Mouse (Mus musculus) heart, embryonic 16.5 days (tissue): Measurements from ENCODE around the gene Clasp1. TPM values are rescaled to one million over a fixed set of nuclear protein-coding genes. Genes with fewer than 3 reads are reported as not detected.

Experiments
- ATAC-seq: fragments of 200-750 bp; cut with Nextera tagmentation; replicated peaks from 2 replicates; pipeline ENCODE4 v1.8.0; 2017; ENCODE audit warnings: moderate number of reproducible peaks; ENCODE audit not compliant: insufficient read depth, low FRiP score; ENCODE audit errors: extremely low read depth
- H3K27ac ChIP-seq: fragments of 300-500 bp; sonication (generic); 2 replicates; pipeline ENCODE4 v1.5.1; 2014; ENCODE audit warnings: mild to moderate bottlenecking, low read length, control low read depth, moderate library complexity
- H3K27me3 ChIP-seq: fragments of 300-500 bp; sonication (generic); 2 replicates; pipeline ENCODE4 v1.6.1; 2014; ENCODE audit warnings: low read length, mixed read lengths; ENCODE audit not compliant: control insufficient read depth, insufficient read depth
- H3K36me3 ChIP-seq: fragments of 300-500 bp; sonication (generic); 2 replicates; pipeline ENCODE4 v1.6.1; 2014; ENCODE audit not compliant: control insufficient read depth, insufficient read depth
- H3K4me1 ChIP-seq: fragments of 300-500 bp; sonication (generic); 2 replicates; pipeline ENCODE4 v1.6.1; 2014; ENCODE audit warnings: low read length, mixed read lengths; ENCODE audit not compliant: control insufficient read depth, insufficient read depth
- H3K4me2 ChIP-seq: fragments of 300-500 bp; sonication (generic); 2 replicates; pipeline ENCODE4 v1.6.1; 2014; ENCODE audit warnings: low read depth, mild to moderate bottlenecking, control low read depth, low read length
- H3K4me3 ChIP-seq: fragments of 300-500 bp; sonication (generic); 2 replicates; pipeline ENCODE4 v1.5.1; 2014; ENCODE audit warnings: mild to moderate bottlenecking, control low read depth, low read length
- H3K9ac ChIP-seq: fragments of 300-500 bp; sonication (generic); 2 replicates; pipeline ENCODE4 v1.6.1; 2014; ENCODE audit warnings: low read length, control low read depth
- H3K9me3 ChIP-seq: fragments of 300-500 bp; sonication (generic); replicated peaks from 2 replicates; pipeline ENCODE4 v1.6.1; 2016; ENCODE audit warnings: low read length; ENCODE audit not compliant: control insufficient read depth
- WGBS: fragments of 180-500 bp; shearing (Covaris S2); extraction: QIAGEN DNeasy Blood & Tissue Kit; methylation state at CpG from one replicate; pipeline ENCODE4 v1.1.7; 2014; 5-methylcytosine and 5-hydroxymethylcytosine counted together
- polyA plus RNA-seq: library from polyadenylated mRNA; unstranded; fragments of >200 nt; fragmentation: Nextera tagmentation; extraction: Ambion mirVana; gene quantifications from 2 replicates; pipeline ENCODE4 v1.2.1, GENCODE M21; 2015

Gene Clasp1
- polyA plus RNA-seq, 1 experiment from 2014 or later, result 86.8 TPM

- H3K27ac ChIP-seq, result no peak overlapping the region
Observed at GRCm38 (mm10) chr1:118419399-118419798, 30.5 kb downstream of the Clasp1 start.

GRCm38 (mm10) chr1:118421149-118421548, 32.3 kb downstream of the Clasp1 start:
- H3K36me3 ChIP-seq, result peaks cover 13% of the 10 kb centered on the region; the same call in 1 of the 2 replicates
- 67% methylated on average over 3 of the region's 3 CpGs for WGBS

More at GRCm38 (mm10) chr1:118419399-118419798, 30.5 kb downstream of the Clasp1 start:
- WGBS, result 89% methylated on average over 8 of the region's 8 CpGs
- H3K4me3 ChIP-seq, result no peak overlapping the region
- peaks cover 9% of the 10 kb centered on the region; the same call in 1 of the 2 replicates for H3K4me1 ChIP-seq
- H3K9ac ChIP-seq, result no peak overlapping the region
- no peak overlapping the region for H3K4me2 ChIP-seq
- no peaks in the 10 kb centered on the region for H3K9me3 ChIP-seq
- H3K36me3 ChIP-seq, result peaks cover 13% of the 10 kb centered on the region; the same call in 1 of the 2 replicates
- ATAC-seq, result no peak
- no peaks in the 10 kb centered on the region for H3K27me3 ChIP-seq

GRCm38 (mm10) chr1:118422812-118423211, 34.0 kb downstream of the Clasp1 start:
- H3K9ac ChIP-seq, result no peak overlapping the region
- no peak for ATAC-seq
- H3K4me3 ChIP-seq, result no peak overlapping the region
- 0 out of 2 replicates have a peak, but pooled peaks cover 4% of the 10 kb centered on the region for H3K4me1 ChIP-seq
- H3K9me3 ChIP-seq, result no peaks in the 10 kb centered on the region
- peaks cover 13% of the 10 kb centered on the region; the same call in 1 of the 2 replicates for H3K36me3 ChIP-seq
- H3K4me2 ChIP-seq, result no peak overlapping the region
- WGBS, result 76% methylated on average over 6 of the region's 6 CpGs
- no peaks in the 10 kb centered on the region for H3K27me3 ChIP-seq
- no peak overlapping the region for H3K27ac ChIP-seq

More at GRCm38 (mm10) chr1:118421149-118421548, 32.3 kb downstream of the Clasp1 start:
- no peak for ATAC-seq
- Histone ChIP-seq H3K4me3 (no peak overlapping the region), H3K4me1 (peaks cover 9% of the 10 kb centered on the region; the same call in 1 of the 2 replicates), H3K9ac (no peak overlapping the region), H3K9me3 (no peaks in the 10 kb centered on the region), H3K27me3 (no peaks in the 10 kb centered on the region), H3K4me2 (no peak overlapping the region), H3K27ac (no peak overlapping the region)

GRCm38 (mm10) chr1:118425982-118426381, 37.1 kb downstream of the Clasp1 start:
- H3K9ac ChIP-seq, result no peak overlapping the region
- WGBS, result 83% methylated on average over 2 of the region's 2 CpGs

GRCm38 (mm10) chr1:118428354-118429084, 39.7 kb downstream of the Clasp1 start:
- WGBS, result 71% methylated on average over 6 of the region's 6 CpGs
- Histone ChIP-seq H3K4me2 (no peak overlapping the region), H3K27me3 (no peaks in the 10 kb centered on the region), H3K9me3 (no peaks in the 10 kb centered on the region), H3K36me3 (peaks cover under 1% of the 10 kb centered on the region; the same call in 1 of the 2 replicates), H3K9ac (no peak overlapping the region), H3K27ac (no peak overlapping the region), H3K4me1 (peaks cover 13% of the 10 kb centered on the region), H3K4me3 (no peak overlapping the region)
- no peak for ATAC-seq

More at GRCm38 (mm10) chr1:118425982-118426381, 37.1 kb downstream of the Clasp1 start:
- no peak overlapping the region for H3K4me3 ChIP-seq
- H3K9me3 ChIP-seq, result no peaks in the 10 kb centered on the region
- ATAC-seq, result no peak
- H3K27me3 ChIP-seq, result no peaks in the 10 kb centered on the region
- H3K36me3 ChIP-seq, result peaks cover 7% of the 10 kb centered on the region; the same call in 1 of the 2 replicates
- peaks cover 17% of the 10 kb centered on the region for H3K4me1 ChIP-seq
- no peak overlapping the region for H3K27ac ChIP-seq
- no peak overlapping the region for H3K4me2 ChIP-seq

DNA sequence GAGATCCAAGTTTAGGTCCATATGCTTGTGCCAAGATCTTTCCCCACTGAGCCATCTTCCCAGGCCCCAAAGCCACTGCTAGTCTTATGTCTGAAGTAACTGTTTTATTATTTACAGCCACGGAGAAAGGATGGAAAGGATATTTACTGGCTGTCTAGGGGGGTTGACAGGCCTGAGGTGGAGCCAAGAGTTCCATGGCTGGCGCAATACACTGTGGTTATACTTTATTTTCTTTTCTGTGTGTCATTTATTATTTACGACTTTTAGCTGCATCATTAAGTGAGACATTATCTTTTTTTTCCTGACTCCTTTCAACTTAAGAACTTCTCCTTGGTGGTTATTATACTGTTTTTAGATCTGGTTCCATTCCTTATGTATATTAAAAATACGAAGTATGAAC, 42.7 kb downstream of the Clasp1 start:
- ATAC-seq, result no peak
- no peak overlapping the region for H3K9ac ChIP-seq
- H3K9me3 ChIP-seq, result no peaks in the 10 kb centered on the region
- H3K4me1 ChIP-seq, result peaks cover 13% of the 10 kb centered on the region
- H3K36me3 ChIP-seq, result no peaks in the 10 kb centered on the region
- H3K27me3 ChIP-seq, result no peaks in the 10 kb centered on the region
- no peak overlapping the region for H3K4me2 ChIP-seq
- H3K27ac ChIP-seq, result no peak overlapping the region
- no peak overlapping the region for H3K4me3 ChIP-seq
- 92% methylated on average over 4 of the region's 4 CpGs for WGBS

- WGBS, result 58% methylated on average over 10 of the region's 10 CpGs
- H3K9ac ChIP-seq, result no peak overlapping the region
- no peak overlapping the region for H3K4me3 ChIP-seq
- no peaks in the 10 kb centered on the region for H3K9me3 ChIP-seq
- H3K4me1 ChIP-seq, result peaks cover 2% of the 10 kb centered on the region; the same call in 1 of the 2 replicates
- no peaks in the 10 kb centered on the region for H3K36me3 ChIP-seq
- H3K4me2 ChIP-seq, result no peak overlapping the region
- H3K27ac ChIP-seq, result peak overlapping the region; percentile 24; the same call in 1 of the 2 replicates
- H3K27me3 ChIP-seq, result no peaks in the 10 kb centered on the region
- ATAC-seq, result no peak
Observed at GRCm38 (mm10) chr1:118435001-118435473, 46.2 kb downstream of the Clasp1 start.

- no peak overlapping the region for H3K4me2 ChIP-seq
- no peak overlapping the region for H3K4me3 ChIP-seq
- H3K4me1 ChIP-seq, result no peaks in the 10 kb centered on the region
- H3K9me3 ChIP-seq, result no peaks in the 10 kb centered on the region
- no peak overlapping the region for H3K9ac ChIP-seq
- WGBS, result 85% methylated on average over 4 of the region's 4 CpGs
- no peak for ATAC-seq
- no peaks in the 10 kb centered on the region for H3K27me3 ChIP-seq
- H3K27ac ChIP-seq, result no peak overlapping the region
- H3K36me3 ChIP-seq, result no peaks in the 10 kb centered on the region
Observed at GRCm38 (mm10) chr1:118437856-118438255, 49.0 kb downstream of the Clasp1 start.

GRCm38 (mm10) chr1:118438332-118438731, 49.5 kb downstream of the Clasp1 start:
- Histone ChIP-seq H3K27me3 (no peaks in the 10 kb centered on the region), H3K9ac (no peak overlapping the region), H3K9me3 (no peaks in the 10 kb centered on the region), H3K36me3 (no peaks in the 10 kb centered on the region), H3K4me1 (no peaks in the 10 kb centered on the region), H3K27ac (no peak overlapping the region), H3K4me3 (no peak overlapping the region), H3K4me2 (no peak overlapping the region)
- no peak for ATAC-seq
